Mouse (Mus musculus) adrenal gland, adult 2 months (tissue): ENCODE measurements around the gene Lypd6. TPM values are rescaled to one million over a fixed set of nuclear protein-coding genes. Genes with fewer than 3 reads are reported as not detected.

ENCODE experiments used
- DNase-seq: peaks from one replicate; pipeline ENCODE4 v3.0.0; 2021
- polyA plus RNA-seq: library from polyadenylated mRNA; depleted of rRNA; stranded (reverse); fragments of >200 nt; gene quantifications from 2 replicates; pipeline ENCODE4 v1.2.3, GENCODE M21; 2012; rRNA removed
- total RNA-seq, 2 experiments: library from RNA; stranded (reverse); gene quantifications; 2 replicates each; pipeline ENCODE4 v1.2.3; 2021

Lypd6 gene
- total and polyA plus RNA-seq, 3 experiments = 7.3 to 62.2 (median 26.6) TPM

GRCm38 (mm10) chr2:50173730-50174528, 107.7 kb downstream of the Lypd6 start:
- no peak for DNase-seq

GRCm38 (mm10) chr2:50175709-50176108, 109.5 kb downstream of the Lypd6 start:
- no peak for DNase-seq

- no peak for DNase-seq
Observed at GRCm38 (mm10) chr2:50179164-50179563, 112.9 kb downstream of the Lypd6 start.

- no peak for DNase-seq
Observed at GRCm38 (mm10) chr2:50180423-50180822, 114.2 kb downstream of the Lypd6 start.

- DNase-seq = peak; percentile 21
Observed at GRCm38 (mm10) chr2:50181332-50181731, 115.1 kb downstream of the Lypd6 start.

- no peak for DNase-seq
Observed at GRCm38 (mm10) chr2:50186711-50187405, 120.6 kb downstream of the Lypd6 start.

- DNase-seq = no peak
Observed at GRCm38 (mm10) chr2:50188856-50189255, 122.6 kb downstream of the Lypd6 start.

GRCm38 (mm10) chr2:50196681-50197080, 130.5 kb downstream of the Lypd6 start:
- no peak for DNase-seq

GRCm38 (mm10) chr2:50197801-50198200, 131.6 kb downstream of the Lypd6 start:
- no peak for DNase-seq

GRCm38 (mm10) chr2:50200541-50200940, 134.3 kb downstream of the Lypd6 start:
- DNase-seq = peak; percentile 72

- DNase-seq = no peak
Observed at GRCm38 (mm10) chr2:50220574-50220973, 154.3 kb downstream of the Lypd6 start.

GRCm38 (mm10) chr2:50225019-50225418, 158.8 kb downstream of the Lypd6 start:
- DNase-seq = no peak

GRCm38 (mm10) chr2:50233491-50233890, 167.3 kb downstream of the Lypd6 start:
- DNase-seq = no peak

Other genes with a start within 250 kb of the Lypd6 start
- 100 to 1,000 TPM in 1 of 2 experiments, 10 to 100 TPM in 1; 83.7 to 122 TPM for gene Mmadhc, start 230.4 kb downstream of the Lypd6 start, total RNA-seq
- gene Mmadhc, start 230.4 kb downstream of the Lypd6 start, polyA plus RNA-seq = 56.7 and 59.0 TPM in 2 replicates